Mouse (Mus musculus) left cerebral cortex, adult 2 months (tissue): ENCODE results near the gene Gmcl1. TPM values are rescaled to one million over a fixed set of nuclear protein-coding genes. Genes with fewer than 3 reads are reported as not detected.

ENCODE experiments used
- DNase-seq, 2 experiments: peaks; one replicate each; pipeline ENCODE4 v3.0.0; 2021 to 2022; ENCODE audit warnings: low spot score in 2 of 2, mixed read lengths in 1 of 2; ENCODE audit errors: extremely low spot score in 1 of 2
- H3K27ac ChIP-seq: fragments of 200-600 bp; 2 replicates; pipeline ENCODE4 v1.8.1; 2022
- H3K4me3 ChIP-seq: fragments of 200-600 bp; 2 replicates; pipeline ENCODE4 v1.8.1; 2022
- CTCF ChIP-seq: fragments of 200-600 bp; IDR thresholded peaks from 2 replicates; pipeline ENCODE4 v1.8.1; 2022; ENCODE audit warnings: antibody characterized with exemption, mild to moderate bottlenecking, moderate library complexity
- intact Hi-C: fragments of 180-260 bp; cut with DNase I; formaldehyde crosslinking; loops from one replicate; pipeline ENCODE4 v1.15.1; 2025
- total RNA-seq, 2 experiments: library from RNA; stranded (reverse); gene quantifications; 2 replicates each; pipeline ENCODE4 v1.2.3; 2021

The Gmcl1 gene
- total RNA-seq, 2 experiments from 2014 or later = 34.4 to 36.2 TPM

DNA sequence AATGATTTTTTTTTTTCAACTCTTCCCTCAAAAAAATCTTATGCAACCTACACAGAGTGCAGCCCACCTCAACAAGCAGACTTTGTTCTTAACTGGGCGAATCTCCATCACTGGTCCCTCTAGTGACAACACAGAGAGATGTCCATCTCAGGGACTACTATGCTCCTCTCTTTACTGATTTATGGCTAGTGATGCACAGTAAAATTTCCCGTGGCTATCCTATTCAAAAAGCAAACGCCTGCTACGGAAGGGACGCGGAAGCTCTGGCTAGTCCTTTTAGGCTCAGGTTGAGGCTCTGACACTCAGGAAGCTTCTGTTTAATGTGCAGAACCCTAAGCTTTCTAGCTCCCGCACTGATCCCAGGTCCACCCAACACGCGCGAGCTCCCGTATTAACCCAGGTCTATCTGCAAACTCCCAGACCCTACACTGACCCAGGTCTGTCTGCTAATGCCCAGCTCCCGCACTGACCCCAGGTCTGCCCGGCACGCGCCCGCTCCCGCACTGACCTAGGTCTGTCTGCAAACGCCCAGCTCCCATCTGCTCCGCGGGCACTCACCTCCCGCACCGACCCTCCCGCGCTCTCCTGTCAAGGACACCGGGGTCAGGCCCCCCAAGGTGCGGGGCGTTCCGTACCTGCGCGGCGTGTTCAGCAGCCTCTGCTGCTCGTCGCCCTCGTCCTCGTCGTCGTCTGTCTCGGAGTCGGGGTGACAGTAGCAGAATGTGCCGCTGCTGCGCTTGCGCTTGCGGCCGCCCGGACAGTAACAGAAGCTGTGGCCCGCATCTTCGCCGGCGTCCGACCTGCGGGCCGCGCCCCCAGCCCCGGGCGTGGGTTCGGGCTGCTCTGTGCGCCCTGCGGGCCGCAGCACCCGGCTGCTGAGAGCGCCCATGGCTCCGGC is 658 bp downstream of the Gmcl1 start:
- Histone ChIP-seq H3K27ac (peak overlapping the region; percentile 94), H3K4me3 (peak overlapping the region; percentile 95)
- peak; percentile 13 to 18 for DNase-seq
- intact Hi-C loops = no loop called here
- TF ChIP-seq CTCF = peak; percentile 17

DNA sequence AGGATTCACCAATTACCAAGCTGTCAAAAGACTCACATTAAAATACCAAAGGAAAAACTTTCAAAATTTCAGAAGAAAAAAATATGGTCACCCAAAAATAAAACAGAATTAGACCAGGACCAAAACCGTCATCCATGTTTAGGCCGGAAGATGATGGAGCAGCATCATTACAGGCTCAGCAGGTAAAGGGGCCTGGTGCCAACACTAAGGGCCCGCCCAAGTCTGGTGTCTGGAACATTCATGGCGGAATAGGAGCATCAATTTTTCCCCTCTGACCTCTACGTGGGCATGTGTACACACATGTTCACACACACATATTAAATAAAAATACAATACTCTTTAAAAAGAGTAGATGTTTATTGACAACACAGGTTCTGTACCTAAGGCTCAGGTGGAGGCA is 4.5 kb downstream of the Gmcl1 start:
- no peak for DNase-seq
- no peak for TF ChIP-seq CTCF
- H3K27ac ChIP-seq = no peak overlapping the region
- intact Hi-C loops = no loop called here
- no peak overlapping the region for H3K4me3 ChIP-seq

GRCm38 (mm10) chr6:86721977-86722376 is 11.2 kb downstream of the Gmcl1 start:
- Histone ChIP-seq H3K4me3 (no peak overlapping the region), H3K27ac (no peak overlapping the region)
- no peak for DNase-seq
- intact Hi-C loops = no loop called here
- no peak for TF ChIP-seq CTCF

DNA sequence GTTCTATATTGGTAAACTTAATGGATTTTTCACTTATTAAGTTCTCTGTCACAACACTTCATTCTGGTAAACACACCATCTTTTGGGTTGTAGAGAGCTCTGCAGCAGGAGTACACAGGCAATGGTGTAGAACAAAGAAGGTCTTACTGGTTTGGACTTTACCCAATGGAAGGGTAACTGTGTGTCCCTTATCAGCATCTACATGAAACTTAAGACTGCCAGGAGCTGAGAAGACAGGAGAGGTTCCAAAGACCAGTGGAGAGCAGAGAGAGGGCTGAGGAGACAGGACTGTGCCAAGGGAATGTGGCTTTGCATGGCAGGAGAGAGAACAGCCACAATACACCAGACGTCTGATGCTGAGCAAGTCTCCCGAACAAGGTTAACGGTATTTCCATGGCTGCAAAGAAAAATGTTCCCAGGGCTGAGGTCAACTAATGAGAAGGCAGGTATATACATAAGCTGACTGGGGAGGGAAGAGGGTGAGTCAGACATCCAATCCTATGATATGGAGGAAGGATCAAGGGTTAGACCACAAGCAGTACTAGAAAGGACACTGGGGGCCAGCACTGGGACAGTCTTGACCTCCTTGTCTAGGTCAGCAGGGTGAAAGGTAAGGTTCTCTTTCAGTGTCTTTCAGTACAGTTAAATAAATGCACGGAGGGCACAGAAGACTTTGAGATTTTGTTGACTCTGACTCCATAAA is 25.0 kb downstream of the Gmcl1 start:
- no peak for DNase-seq
- intact Hi-C loops = no loop called here
- Histone ChIP-seq H3K27ac (no peak overlapping the region), H3K4me3 (no peak overlapping the region)
- no peak for TF ChIP-seq CTCF

DNA sequence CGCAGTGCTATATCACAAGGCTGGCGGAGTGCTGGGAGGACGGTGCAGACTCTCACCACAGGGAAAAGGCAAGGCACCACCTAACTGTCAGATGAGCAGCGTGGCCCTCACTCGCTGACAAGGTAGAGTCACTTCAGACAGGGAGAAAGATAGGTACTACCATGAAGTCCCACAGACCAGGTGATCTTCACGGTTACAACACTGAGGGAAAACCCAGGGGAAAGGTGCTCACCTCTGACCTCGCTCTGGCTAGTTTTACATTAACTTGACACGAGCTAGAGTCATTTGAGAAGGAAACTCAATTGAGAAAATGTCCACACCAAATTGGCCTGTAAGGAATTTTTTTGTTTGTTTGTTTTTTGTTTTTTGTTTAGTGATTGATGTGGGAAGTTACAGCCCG is 30.6 kb downstream of the Gmcl1 start:
- Histone ChIP-seq H3K4me3 (no peak overlapping the region), H3K27ac (no peak overlapping the region)
- intact Hi-C loops = no loop called here
- no peak for TF ChIP-seq CTCF
- DNase-seq = no peak

GRCm38 (mm10) chr6:86697903-86698302 is 35.3 kb downstream of the Gmcl1 start:
- no peak for DNase-seq
- Histone ChIP-seq H3K27ac (no peak overlapping the region), H3K4me3 (no peak overlapping the region)
- intact Hi-C loops = no loop called here
- no peak for TF ChIP-seq CTCF

DNA sequence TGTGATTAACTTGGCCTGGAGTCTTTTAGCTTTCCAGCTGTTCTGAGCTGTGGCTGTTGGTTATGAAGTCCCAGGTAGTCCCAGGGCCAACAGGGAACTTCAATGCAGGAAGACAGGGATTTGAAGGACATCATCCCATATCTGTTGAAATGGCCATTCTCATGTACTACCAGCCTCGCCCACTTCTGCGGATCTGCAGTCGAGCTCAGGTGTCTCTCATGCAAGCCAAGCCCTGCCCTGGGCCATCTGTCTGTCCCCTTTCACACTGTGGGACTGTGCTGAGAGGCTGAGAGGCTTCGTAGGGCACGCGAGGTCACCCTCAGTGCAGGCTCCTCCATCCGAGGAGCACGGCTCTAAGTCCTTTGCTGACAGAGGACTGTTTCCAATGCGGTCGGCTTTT is 37.0 kb downstream of the Gmcl1 start:
- no peak for DNase-seq
- TF ChIP-seq CTCF = no peak
- Histone ChIP-seq H3K4me3 (no peak overlapping the region), H3K27ac (no peak overlapping the region)
- intact Hi-C loops = no loop called here

DNA sequence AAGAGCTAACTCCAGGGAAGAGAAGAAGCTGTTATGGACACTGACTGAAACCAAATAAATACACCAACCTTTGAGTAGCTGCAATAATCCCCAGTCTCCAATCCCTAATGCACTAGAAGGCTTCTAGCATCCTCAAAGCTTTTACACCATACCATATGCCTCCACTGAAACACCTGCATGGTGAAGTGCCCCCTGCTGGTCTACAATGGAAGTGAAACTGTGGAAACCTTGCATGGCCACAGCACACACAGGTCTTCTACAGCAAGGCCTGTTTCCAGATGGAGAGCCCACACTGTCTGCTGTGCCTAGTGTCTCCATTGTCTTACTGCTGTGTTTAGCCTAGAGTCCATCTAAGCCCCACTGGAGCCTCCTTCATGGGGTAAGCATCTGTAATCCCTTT is 38.7 kb downstream of the Gmcl1 start:
- no peak overlapping the region for H3K27ac ChIP-seq
- peak; percentile 79 for TF ChIP-seq CTCF
- H3K4me3 ChIP-seq = no peak overlapping the region
- DNase-seq = peak in 1 of 2 experiments; percentile 57
- intact Hi-C loops = no loop called here

DNA sequence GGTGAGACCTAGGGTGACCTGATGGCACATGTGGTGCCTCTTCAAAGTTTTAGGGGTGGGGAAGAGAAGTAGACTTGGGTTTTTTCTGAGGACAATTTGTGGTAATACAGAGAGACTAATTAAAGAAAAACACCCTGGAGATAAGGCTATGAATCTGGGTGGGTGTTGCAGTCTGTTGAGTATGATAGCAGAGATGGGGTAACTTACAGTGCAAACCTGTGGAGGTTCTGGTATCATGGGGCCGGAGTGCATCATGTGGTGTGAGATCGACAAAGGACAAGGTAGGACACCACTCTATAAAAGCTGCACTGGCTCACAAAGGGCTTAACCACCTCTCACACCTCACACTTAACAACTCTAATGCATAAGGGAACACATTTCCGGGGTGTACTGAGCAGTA is 43.5 kb downstream of the Gmcl1 start:
- no peak overlapping the region for H3K4me3 ChIP-seq
- intact Hi-C loops = no loop called here
- DNase-seq = no peak
- no peak overlapping the region for H3K27ac ChIP-seq
- TF ChIP-seq CTCF = no peak

- DNase-seq = no peak
- no peak for TF ChIP-seq CTCF
- intact Hi-C loops = no loop called here
- Histone ChIP-seq H3K4me3 (no peak overlapping the region), H3K27ac (no peak overlapping the region)
Observed at GRCm38 (mm10) chr6:86686971-86687370, 46.2 kb downstream of the Gmcl1 start.

DNA sequence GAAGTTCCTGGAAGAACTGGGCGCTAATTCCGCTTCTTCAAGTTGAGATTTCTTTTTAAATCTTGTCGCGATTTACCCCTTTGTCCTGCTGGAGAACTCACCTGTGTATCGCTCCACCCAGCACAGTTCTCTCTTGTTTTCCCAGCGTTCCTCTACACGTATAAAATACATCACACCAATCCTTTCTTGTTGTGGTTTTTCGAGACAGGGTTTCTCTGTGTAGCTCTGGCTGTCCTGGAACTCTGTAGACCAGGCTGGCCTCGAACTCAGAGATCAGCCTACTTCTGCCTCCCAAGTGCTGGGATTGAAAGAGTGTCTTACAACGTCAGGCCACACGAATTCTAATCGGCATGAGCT is 48.5 kb downstream of the Gmcl1 start:
- no peak for TF ChIP-seq CTCF
- Histone ChIP-seq H3K27ac (peak overlapping the region; percentile 75), H3K4me3 (peak overlapping the region; percentile 81)
- no peak for DNase-seq
- intact Hi-C loops = no loop called here

- Histone ChIP-seq H3K27ac (peak within 1 kb of the TSS; percentile 80), H3K4me3 (peak within 1 kb of the TSS; percentile 81)
- intact Hi-C loops = no loop called here
- peak; percentile 87 to 93 for DNase-seq
- no peak for TF ChIP-seq CTCF
Observed at GRCm38 (mm10) chr6:86683872-86684654, 49.1 kb downstream of the Gmcl1 start, which contains the start of gene Snrnp27. Gene Snrnp27, minus strand, starts transcription at chr6:86684522.
